Mouse (Mus musculus): ENCODE measurements around the gene Dpp6. TPM values are rescaled to one million over a fixed set of nuclear protein-coding genes. Genes with fewer than 3 reads are reported as not detected.

The Dpp6 gene
- total and polyA plus RNA-seq, 3 experiments: not detected

DNA sequence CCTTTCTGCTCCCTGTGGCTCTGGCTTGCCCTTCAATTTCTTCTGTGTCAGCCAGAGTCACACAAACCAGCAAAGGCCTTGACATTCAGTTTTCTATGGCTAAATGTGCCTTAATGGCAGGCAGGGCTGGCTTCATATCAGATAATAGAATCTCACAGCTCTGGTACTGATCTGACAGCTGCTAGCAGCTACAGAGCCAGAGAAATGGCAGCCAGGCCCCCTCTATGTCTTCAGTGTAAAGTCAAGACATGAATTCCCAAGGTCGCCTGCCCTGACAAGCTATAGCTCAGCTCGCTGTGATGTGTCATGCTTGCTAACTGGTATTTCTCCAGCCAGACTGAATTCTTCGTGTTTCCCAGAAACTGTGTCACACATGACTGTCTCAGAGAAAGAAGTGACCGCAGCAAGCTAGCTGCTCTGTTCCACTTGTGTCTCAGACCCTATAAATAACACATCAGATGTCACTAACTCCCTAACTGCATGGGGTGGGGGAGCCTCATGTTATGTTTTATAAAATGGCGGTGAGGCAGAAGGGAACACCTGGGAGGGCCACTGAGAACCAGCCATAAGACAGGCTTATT, 915.4 kb downstream of the Dpp6 start:
- Histone ChIP-seq H3K4me1 (ENCODE audit: control insufficient read depth in 1 of 2, insufficient read depth in 2 of 2, low read length in 2 of 2) (no peaks in the 10 kb centered on the region), H3K36me3 (ENCODE audit: control insufficient read depth in 1 of 2, insufficient read depth in 2 of 2, low read length in 2 of 2) (no peaks in the 10 kb centered on the region), H3K27me3 (ENCODE audit: control insufficient read depth in 1 of 2, insufficient read depth in 2 of 2, low read length in 2 of 2) (no peaks in the 10 kb centered on the region), H3K79me2 (ENCODE audit: control insufficient read depth, insufficient read depth, low read length, poor library complexity) (no peaks in the 10 kb centered on the region), H3K9ac (ENCODE audit: control insufficient read depth, low read depth, low read length, poor library complexity, severe bottlenecking) (no peak overlapping the region), H3K9me3 (replicated peaks; ENCODE audit: insufficient read depth, low read length) (no peaks in the 10 kb centered on the region), H3K27ac (ENCODE audit: control insufficient read depth, low read depth, low read length) (no peak overlapping the region), H3K4me3 (ENCODE audit: control insufficient read depth in 1 of 2, insufficient read depth in 1 of 2, low read depth in 2 of 2, low read length in 2 of 2) (no peak overlapping the region)
- DNase-seq (ENCODE audit: low read depth, low spot score): no peak
- TF ChIP-seq NRF1 (IDR thresholded peaks at IDR 0.05; ENCODE audit: insufficient read depth, low read depth, low read length, poor library complexity, severe bottlenecking) (no peak), POLR2AphosphoS2 (IDR thresholded peaks at IDR 0.05; ENCODE audit: low read length) (no peak), TBP (IDR thresholded peaks at IDR 0.05; ENCODE audit: low read depth, low read length) (no peak), ZC3H11A (IDR thresholded peaks at IDR 0.05; ENCODE audit: low read depth, low read length) (no peak), ZMIZ1 (IDR thresholded peaks at IDR 0.05; ENCODE audit: low read depth, low read length) (no peak), MEF2A (IDR thresholded peaks at IDR 0.05; ENCODE audit: extremely low read depth, insufficient replicate concordance, low read depth, low read length, poor library complexity, severe bottlenecking) (no peak), USF1 (IDR thresholded peaks at IDR 0.05; ENCODE audit: low read depth, low read length) (no peak), ZNF384 (IDR thresholded peaks at IDR 0.05; ENCODE audit: low read depth, low read length) (no peak), POLR2AphosphoS5 (IDR thresholded peaks at IDR 0.05; ENCODE audit: borderline replicate concordance, low read depth, low read length) (no peak), USF2 (IDR thresholded peaks at IDR 0.05; ENCODE audit: borderline replicate concordance in 1 of 2, insufficient read depth in 1 of 2, low read depth in 1 of 2, low read length in 2 of 2) (no peak), TAL1 (IDR thresholded peaks at IDR 0.05; ENCODE audit: low read length) (no peak), RCOR1 (IDR thresholded peaks at IDR 0.05; ENCODE audit: low read depth, low read length) (no peak), KAT2A (conservative IDR thresholded peaks at IDR 0.05; ENCODE audit: low read depth, low read length) (no peak), GABPA (IDR thresholded peaks at IDR 0.05; ENCODE audit: low read depth, low read length) (no peak), SMC3 (IDR thresholded peaks at IDR 0.05; ENCODE audit: low read depth, low read length) (no peak), ZKSCAN1 (IDR thresholded peaks at IDR 0.05; ENCODE audit: low read depth, low read length) (no peak), E2F4 (IDR thresholded peaks at IDR 0.05; ENCODE audit: borderline replicate concordance, low read depth, low read length) (no peak), ELF1 (IDR thresholded peaks at IDR 0.05; ENCODE audit: low read depth, low read length) (no peak), CHD2 (IDR thresholded peaks at IDR 0.05; ENCODE audit: low read length) (no peak)

GRCm38 (mm10) chr5:27737168-27737567, 920.2 kb downstream of the Dpp6 start:
- no peak overlapping the region for H3K9ac ChIP-seq (ENCODE audit: control insufficient read depth, low read depth, low read length, poor library complexity, severe bottlenecking)
- peaks cover 0 to 2% of the 10 kb centered on the region in 2 experiments; a peak in 2 of 4 replicates for H3K36me3 ChIP-seq (ENCODE audit: control insufficient read depth in 1 of 2, insufficient read depth in 2 of 2, low read length in 2 of 2)
- no peaks in the 10 kb centered on the region for H3K79me2 ChIP-seq (ENCODE audit: control insufficient read depth, insufficient read depth, low read length, poor library complexity)
- no peaks in the 10 kb centered on the region for H3K4me1 ChIP-seq (ENCODE audit: control insufficient read depth in 1 of 2, insufficient read depth in 2 of 2, low read length in 2 of 2)
- no peaks in the 10 kb centered on the region for H3K27me3 ChIP-seq (ENCODE audit: control insufficient read depth in 1 of 2, insufficient read depth in 2 of 2, low read length in 2 of 2)
- no peak overlapping the region for H3K27ac ChIP-seq (ENCODE audit: control insufficient read depth, low read depth, low read length)
- TF ChIP-seq MXI1 (IDR thresholded peaks at IDR 0.05; ENCODE audit: low read depth, low read length) (peak; percentile 98), NELFE (IDR thresholded peaks at IDR 0.05; ENCODE audit: low read depth, low read length) (no peak), RAD21 (IDR thresholded peaks at IDR 0.05; ENCODE audit: low read depth, low read length) (peak; percentile 59), EP300 (IDR thresholded peaks at IDR 0.05; ENCODE audit: low read depth in 1 of 2, low read length in 2 of 2) (no peak), USF1 (IDR thresholded peaks at IDR 0.05; ENCODE audit: low read depth, low read length) (no peak), ZMIZ1 (IDR thresholded peaks at IDR 0.05; ENCODE audit: low read depth, low read length) (no peak), ZNF384 (IDR thresholded peaks at IDR 0.05; ENCODE audit: low read depth, low read length) (no peak), MAX (IDR thresholded peaks at IDR 0.05; ENCODE audit: low read length) (peak; percentile 32; the same call in 1 of the 2 replicates), ZC3H11A (IDR thresholded peaks at IDR 0.05; ENCODE audit: low read depth, low read length) (no peak), SIN3A (IDR thresholded peaks at IDR 0.05; ENCODE audit: low read length) (peak; percentile 100), POLR2AphosphoS2 (IDR thresholded peaks at IDR 0.05; ENCODE audit: low read length) (no peak), JUND (IDR thresholded peaks at IDR 0.05; ENCODE audit: low read depth, low read length) (no peak), ZKSCAN1 (IDR thresholded peaks at IDR 0.05; ENCODE audit: low read depth, low read length) (no peak), SMC3 (IDR thresholded peaks at IDR 0.05; ENCODE audit: low read depth, low read length) (peak; percentile 61), CTCF (IDR thresholded peaks at IDR 0.05 in 2 of 3, conservative IDR thresholded peaks at IDR 0.05 in 1 of 3; ENCODE audit: control insufficient read depth in 1 of 3, insufficient read depth in 1 of 3, low read depth in 2 of 3, low read length in 3 of 3, poor library complexity in 1 of 3, severe bottlenecking in 1 of 3) (peak; percentile 52 to 81 (median 72))
- H3K4me3 ChIP-seq (ENCODE audit: control insufficient read depth in 1 of 2, insufficient read depth in 1 of 2, low read depth in 2 of 2, low read length in 2 of 2): no peak overlapping the region
- no peaks in the 10 kb centered on the region for H3K9me3 ChIP-seq (replicated peaks; ENCODE audit: insufficient read depth, low read length)
- DNase-seq (ENCODE audit: low read depth, low spot score): peak; percentile 88

Data from MEL (cell line).